Mouse (Mus musculus): ENCODE results near the gene Amigo2. TPM values are rescaled to one million over a fixed set of nuclear protein-coding genes. Genes with fewer than 3 reads are reported as not detected.

Gene Amigo2
- total and polyA plus RNA-seq, 3 experiments, result 6.4 to 23.0 (median 19.1) TPM

DNA sequence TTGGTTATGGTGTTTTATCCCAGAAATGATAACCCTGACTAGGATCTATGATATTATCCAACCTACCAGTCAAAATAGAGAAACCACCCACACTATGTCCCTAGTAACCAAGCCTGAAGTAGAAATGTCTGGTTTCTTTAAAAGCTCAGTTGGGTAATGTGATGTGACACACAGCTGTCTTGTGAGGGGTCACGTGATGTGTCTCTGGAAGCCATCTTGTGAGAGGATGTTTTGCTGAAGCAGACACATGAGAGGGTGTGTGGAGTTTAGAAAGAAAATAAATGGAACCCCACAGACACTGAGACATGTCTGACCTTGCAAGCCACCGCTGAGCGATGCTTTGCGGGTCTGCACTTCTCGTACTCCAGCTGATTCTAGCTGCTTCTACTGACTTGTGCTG is 30.2 kb downstream of the Amigo2 start:
- dilution Hi-C loops (cut with MboI; ENCODE audit: extremely low pct_ligation_motif_present, extremely low pct_unique_long_range_greater_than_20kb, low sequenced_read_pairs) (no loop called here), in situ Hi-C loops (cut with MboI; ENCODE audit: low pct_ligation_motif_present, low pct_unique_long_range_greater_than_20kb, low sequenced_read_pairs) (no loop called here)
- H3K4me3 ChIP-seq (replicated peaks in 1 of 3; ENCODE audit: low read depth in 2 of 3, low read length in 2 of 3, poor library complexity in 1 of 3), result no peak overlapping the region
- no peak for DNase-seq (ENCODE audit: extremely low read depth)
- no peak overlapping the region for H3K27ac ChIP-seq (ENCODE audit: insufficient read depth, low read depth)
- H3K9ac ChIP-seq (ENCODE audit: insufficient read depth, low read depth), result no peak overlapping the region
- H3K79me2 ChIP-seq (replicated peaks; ENCODE audit: control insufficient read depth, extremely low read depth, insufficient read depth, poor library complexity, severe bottlenecking), result no peaks in the 10 kb centered on the region
- no peak for TF ChIP-seq PAX5 (IDR thresholded peaks at IDR 0.05; ENCODE audit: low read length)
- TF ChIP-seq USF2 (conservative IDR thresholded peaks at IDR 0.05; ENCODE audit: low read depth, low read length), result no peak
- TF ChIP-seq ZNF384 (IDR thresholded peaks at IDR 0.05; ENCODE audit: low read depth, low read length), result no peak
- no peak for TF ChIP-seq EP300 (IDR thresholded peaks at IDR 0.05; ENCODE audit: low read length)
- H3K4me1 ChIP-seq (ENCODE audit: control insufficient read depth in 1 of 2, insufficient read depth in 2 of 2), result peaks cover 2 to 11% of the 10 kb centered on the region in 2 experiments; a peak in 2 of 4 replicates
- H3K36me3 ChIP-seq (replicated peaks in 1 of 2; ENCODE audit: control insufficient read depth in 1 of 2, insufficient read depth in 1 of 2, low read length in 1 of 2), result no peaks in the 10 kb centered on the region
- H3K4me2 ChIP-seq (ENCODE audit: insufficient read depth, low read depth, poor library complexity, severe bottlenecking), result no peak overlapping the region
- H3K9me3 ChIP-seq (replicated peaks; ENCODE audit: low read length), result no peaks in the 10 kb centered on the region
- H3K27me3 ChIP-seq (replicated peaks), result no peaks in the 10 kb centered on the region

DNA sequence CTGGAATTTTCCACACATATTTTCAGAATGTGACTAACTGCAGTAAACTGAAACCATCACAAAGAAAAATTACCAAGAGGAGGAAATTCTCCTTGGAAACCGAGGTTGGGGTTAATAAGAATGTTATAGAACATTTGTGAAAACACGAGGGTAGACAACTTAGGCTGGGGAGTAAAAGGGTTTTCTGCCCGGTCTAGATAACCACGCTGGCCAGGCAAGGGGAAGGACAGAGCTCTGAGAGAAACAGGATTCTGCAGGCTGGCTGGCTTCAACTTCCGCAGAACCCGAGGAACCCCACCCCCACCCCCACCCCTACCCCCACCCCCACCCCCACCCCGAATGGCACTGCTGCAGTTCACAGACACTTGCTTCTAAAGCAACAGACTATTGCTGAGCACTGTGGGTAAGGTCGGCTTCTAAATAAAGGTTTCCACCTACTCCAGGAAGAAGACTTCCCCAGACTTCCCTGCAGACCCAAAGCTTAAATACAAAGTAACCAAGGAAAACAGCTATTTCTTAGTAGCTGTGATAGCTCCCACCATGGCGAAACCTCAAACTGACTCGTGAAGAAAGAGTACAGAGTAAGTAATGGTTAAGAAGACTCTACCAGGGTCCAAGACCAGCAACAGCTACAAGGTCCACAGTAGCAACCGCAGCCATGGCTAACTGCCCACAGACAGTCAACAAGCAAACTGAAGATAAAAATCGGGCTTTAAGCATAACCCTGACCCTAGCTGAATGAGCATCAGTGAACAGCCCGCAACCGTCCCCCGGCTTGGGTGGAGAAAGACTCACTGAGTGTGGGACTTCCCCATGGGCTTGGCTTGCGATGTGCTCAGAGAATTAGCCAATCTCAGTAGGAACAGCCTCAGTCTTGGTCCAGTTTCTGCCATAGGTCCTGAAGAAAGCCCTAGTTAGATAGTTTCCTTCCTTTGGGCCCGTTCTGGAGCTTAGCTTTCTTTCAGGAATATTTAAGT is 34.3 kb downstream of the Amigo2 start:
- Histone ChIP-seq H3K4me2 (ENCODE audit: insufficient read depth, low read depth, poor library complexity, severe bottlenecking) (peak overlapping the region; percentile 32), H3K4me3 (replicated peaks in 1 of 3; ENCODE audit: low read depth in 2 of 3, low read length in 2 of 3, poor library complexity in 1 of 3) (peak overlapping the region; percentile 59 to 76 (median 62)), H3K9me3 (replicated peaks; ENCODE audit: low read length) (no peaks in the 10 kb centered on the region), H3K36me3 (replicated peaks in 1 of 2; ENCODE audit: control insufficient read depth in 1 of 2, insufficient read depth in 1 of 2, low read length in 1 of 2) (peaks cover 0 to 2% of the 10 kb centered on the region in 2 experiments), H3K79me2 (replicated peaks; ENCODE audit: control insufficient read depth, extremely low read depth, insufficient read depth, poor library complexity, severe bottlenecking) (no peaks in the 10 kb centered on the region), H3K4me1 (ENCODE audit: control insufficient read depth in 1 of 2, insufficient read depth in 2 of 2) (peaks cover 4 to 18% of the 10 kb centered on the region in 2 experiments; a peak in 3 of 4 replicates), H3K27ac (ENCODE audit: insufficient read depth, low read depth) (peak overlapping the region; percentile 92), H3K9ac (ENCODE audit: insufficient read depth, low read depth) (peak overlapping the region; percentile 75), H3K27me3 (replicated peaks) (no peaks in the 10 kb centered on the region)
- DNase-seq (ENCODE audit: extremely low read depth), result peak; percentile 85
- dilution Hi-C loops (cut with MboI; ENCODE audit: extremely low pct_ligation_motif_present, extremely low pct_unique_long_range_greater_than_20kb, low sequenced_read_pairs) (no loop called here), in situ Hi-C loops (cut with MboI; ENCODE audit: low pct_ligation_motif_present, low pct_unique_long_range_greater_than_20kb, low sequenced_read_pairs) (no loop called here)
- no peak for TF ChIP-seq UBTF (IDR thresholded peaks at IDR 0.05; ENCODE audit: low read depth, low read length)
- peak; percentile 75 for TF ChIP-seq POLR2A (IDR thresholded peaks at IDR 0.05; ENCODE audit: low read depth, low read length)
- TF ChIP-seq RAD21 (IDR thresholded peaks at IDR 0.05; ENCODE audit: low read depth, low read length), result no peak; the same call in 1 of the 2 replicates
- no peak; the same call in 1 of the 2 replicates for TF ChIP-seq CHD1 (IDR thresholded peaks at IDR 0.05; ENCODE audit: low read depth, low read length)
- peak; percentile 20; the same call in 1 of the 2 replicates for TF ChIP-seq ZMIZ1 (IDR thresholded peaks at IDR 0.05; ENCODE audit: low read depth, low read length)
- peak; percentile 78 for TF ChIP-seq TBP (conservative IDR thresholded peaks at IDR 0.05; ENCODE audit: low read depth, low read length)
- TF ChIP-seq TCF12 (IDR thresholded peaks at IDR 0.05; ENCODE audit: low read depth, low read length), result peak; percentile 72
- TF ChIP-seq EP300 (IDR thresholded peaks at IDR 0.05; ENCODE audit: low read length), result no peak
- TF ChIP-seq JUND (conservative IDR thresholded peaks at IDR 0.05; ENCODE audit: low read depth, low read length), result peak; percentile 40; the same call in 1 of the 2 replicates
- TF ChIP-seq MAX (IDR thresholded peaks at IDR 0.05; ENCODE audit: low read length), result peak; percentile 57; the same call in 1 of the 2 replicates
- TF ChIP-seq RCOR1 (conservative IDR thresholded peaks at IDR 0.05; ENCODE audit: low read depth, low read length), result no peak
- TF ChIP-seq ETS1 (conservative IDR thresholded peaks at IDR 0.05; ENCODE audit: low read depth, low read length), result 0 out of 2 replicates have a peak, but pooled peaks have one; percentile 16
- TF ChIP-seq KAT2A (IDR thresholded peaks at IDR 0.05; ENCODE audit: insufficient replicate concordance, low read length), result no peak
- no peak for TF ChIP-seq MAFK (IDR thresholded peaks at IDR 0.05; ENCODE audit: insufficient replicate concordance, low read length)
- TF ChIP-seq ELF1 (IDR thresholded peaks at IDR 0.05; ENCODE audit: low read depth, low read length), result peak; percentile 56
- TF ChIP-seq MXI1 (IDR thresholded peaks at IDR 0.05; ENCODE audit: low read depth, low read length), result peak; percentile 40; the same call in 1 of the 2 replicates
- peak; percentile 86 for TF ChIP-seq CHD2 (IDR thresholded peaks at IDR 0.05; ENCODE audit: low read length)
- 0 out of 2 replicates have a peak, but pooled peaks have one; percentile 13 for TF ChIP-seq HCFC1 (IDR thresholded peaks at IDR 0.05; ENCODE audit: low read depth, low read length)
- TF ChIP-seq CTCF (conservative IDR thresholded peaks at IDR 0.05 in 1 of 2, IDR thresholded peaks at IDR 0.05 in 1 of 2; ENCODE audit: low read depth in 2 of 2, low read length in 2 of 2), result no peak
- peak; percentile 40; the same call in 1 of the 2 replicates for TF ChIP-seq MEF2A (IDR thresholded peaks at IDR 0.05; ENCODE audit: borderline replicate concordance, low read depth, low read length)
- no peak for TF ChIP-seq SMC3 (IDR thresholded peaks at IDR 0.05; ENCODE audit: low read depth, low read length)
- TF ChIP-seq POLR2AphosphoS2 (IDR thresholded peaks at IDR 0.05; ENCODE audit: low read depth, low read length), result peak; percentile 41; the same call in 1 of the 2 replicates
- no peak for TF ChIP-seq E2F4 (IDR thresholded peaks at IDR 0.05; ENCODE audit: insufficient replicate concordance, low read depth, low read length)
- peak; percentile 81 for TF ChIP-seq NELFE (IDR thresholded peaks at IDR 0.05; ENCODE audit: low read depth, low read length)
- peak; percentile 46 for TF ChIP-seq SIN3A (IDR thresholded peaks at IDR 0.05; ENCODE audit: low read length)
- TF ChIP-seq MYC (IDR thresholded peaks at IDR 0.05; ENCODE audit: low read depth, low read length), result peak; percentile 61; the same call in 1 of the 2 replicates
